Mouse (Mus musculus) frontal cortex, adult 2 months (tissue): ENCODE data around the gene Fgd3. TPM values are rescaled to one million over a fixed set of nuclear protein-coding genes. Genes with fewer than 3 reads are reported as not detected.
A peak's percentile ranks its signal among the peaks of the same experiment; 100 is the strongest.

Experiments used
- DNase-seq, 2 experiments: peaks; one replicate each; pipeline ENCODE4 v3.0.0; 2022; ENCODE audit warnings: low spot score in 1 of 2; ENCODE audit errors: extremely low spot score in 1 of 2
- polyA plus RNA-seq: library from polyadenylated mRNA; depleted of rRNA; stranded (reverse); fragments of >200 nt; gene quantifications from 2 replicates; pipeline ENCODE4 v1.2.3, GENCODE M21; 2012; rRNA removed

Gene Fgd3
- 10.5 and 10.9 TPM in 2 replicates for polyA plus RNA-seq

DNA sequence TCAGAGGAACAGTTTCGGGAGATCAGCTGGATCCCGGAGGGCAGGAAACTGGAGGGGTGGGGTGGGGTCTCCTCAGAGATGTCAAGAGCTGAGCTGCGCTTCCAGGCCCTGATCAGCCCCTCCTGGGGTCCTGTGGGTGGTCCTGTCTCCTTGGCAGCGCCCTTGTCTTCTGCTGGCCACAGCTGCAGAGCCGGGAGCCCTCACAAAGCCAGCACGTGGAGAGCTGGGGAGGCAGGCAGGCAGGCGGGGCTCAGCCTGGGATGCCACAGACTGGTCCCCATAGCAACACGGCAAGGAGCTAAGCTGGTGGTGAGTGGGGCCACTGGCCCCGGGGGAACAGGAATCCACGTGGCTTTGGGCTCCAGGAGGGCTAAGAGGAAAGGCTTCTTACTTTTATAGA lies at the start of gene Fgd3:
Gene Fgd3 (minus strand): TSS at position 272 of the 400 bp plus-strand sequence.
- peak in 1 of 2 experiments; percentile 62 for DNase-seq

DNA sequence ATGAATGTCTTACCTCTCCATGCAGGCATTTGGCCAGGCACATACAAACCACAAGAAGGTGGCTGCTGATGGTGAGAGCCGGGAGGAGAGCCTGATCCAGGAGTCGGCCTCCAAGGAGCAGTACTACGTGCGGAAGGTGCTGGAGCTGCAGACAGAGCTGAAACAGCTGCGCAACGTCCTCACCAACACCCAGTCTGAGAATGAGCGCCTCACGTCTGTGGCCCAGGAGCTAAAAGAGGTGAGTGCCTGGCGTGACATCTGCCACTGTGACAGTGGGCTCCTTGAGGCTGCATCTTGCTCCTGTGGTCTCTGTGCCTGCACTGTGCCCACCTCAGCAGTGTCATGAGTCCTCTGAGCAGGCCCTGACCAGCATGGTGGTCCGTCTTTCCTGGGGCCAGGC lies 49.3 kb upstream of the Fgd3 start:
- no peak for DNase-seq

DNA sequence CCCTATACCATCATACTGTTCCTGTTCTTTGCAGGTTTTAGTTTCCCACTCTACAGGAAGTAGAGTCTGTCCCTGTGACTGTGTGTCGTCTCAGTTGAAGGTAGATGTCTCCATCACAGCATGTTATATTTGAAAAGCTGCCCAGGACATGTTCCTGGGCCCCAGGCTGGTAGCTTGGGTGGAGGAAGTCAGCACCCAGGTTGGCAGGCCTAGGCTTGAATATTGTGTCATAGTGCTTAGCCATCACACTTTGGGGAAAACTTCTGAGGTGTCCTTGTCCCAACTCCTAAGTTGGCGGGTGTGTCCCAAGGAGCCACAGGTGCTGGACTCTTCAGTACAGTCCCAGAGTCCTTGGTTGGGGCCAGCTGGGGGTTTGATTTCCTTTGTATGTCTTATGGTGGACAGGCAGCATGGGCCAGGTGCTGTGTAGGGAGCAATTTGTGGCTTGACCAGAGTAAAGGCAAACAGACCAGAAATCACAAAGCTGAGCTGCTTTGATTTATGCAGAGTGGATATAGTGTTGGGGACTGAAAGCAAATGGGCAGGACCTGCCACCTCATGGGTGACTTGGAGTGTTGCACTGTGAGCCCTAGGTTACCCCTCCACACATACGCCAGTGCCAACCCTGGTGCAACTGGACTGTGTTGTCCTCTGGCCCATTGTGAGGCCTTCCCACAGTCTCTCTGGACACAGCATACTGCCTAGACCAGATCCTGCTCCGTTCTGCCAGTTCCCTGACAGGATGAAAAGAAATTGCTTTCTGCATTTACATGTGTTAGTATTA lies 47.7 kb upstream of the Fgd3 start:
- no peak for DNase-seq

DNA sequence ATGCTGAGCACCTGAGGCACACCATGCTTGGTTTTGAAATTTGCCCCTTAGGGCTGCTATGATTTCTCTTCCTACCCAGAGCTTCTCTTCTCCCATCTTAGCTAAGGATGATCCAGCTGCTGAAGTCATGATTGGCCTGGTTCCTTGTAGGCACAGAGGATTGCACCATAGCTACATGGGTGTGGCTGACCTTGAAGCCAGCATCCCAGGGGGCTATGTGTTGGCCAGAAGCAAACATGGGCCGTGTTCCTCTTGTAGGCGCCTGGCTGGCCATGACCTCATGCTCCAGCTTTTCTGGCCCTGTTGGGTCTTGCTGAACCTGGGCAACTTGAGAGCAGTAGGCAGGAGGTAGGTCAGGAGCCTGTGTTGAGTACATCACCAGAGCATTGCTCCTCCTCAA lies 44.6 kb upstream of the Fgd3 start:
- no peak for DNase-seq

DNA sequence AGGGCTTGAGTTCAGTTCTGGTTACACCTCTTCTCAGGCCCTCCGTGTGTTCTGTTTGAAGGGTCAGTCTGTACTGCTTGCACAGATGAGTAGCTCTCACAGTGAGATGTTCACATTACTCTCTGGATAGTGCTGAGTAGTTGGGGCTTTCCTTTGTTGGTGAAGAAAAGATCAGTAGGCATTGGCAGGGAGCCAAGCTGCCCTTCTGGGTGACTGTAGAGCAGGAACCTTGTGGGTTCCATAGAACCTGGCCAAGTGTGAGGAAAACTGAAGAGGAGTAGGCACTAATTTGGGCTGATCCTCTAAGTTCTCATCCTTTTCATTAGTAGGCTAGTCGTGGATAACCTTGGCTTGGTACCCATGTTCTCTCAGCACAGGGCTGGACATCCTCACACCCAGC lies 42.7 kb upstream of the Fgd3 start:
- peak in 1 of 2 experiments; percentile 30 for DNase-seq

DNA sequence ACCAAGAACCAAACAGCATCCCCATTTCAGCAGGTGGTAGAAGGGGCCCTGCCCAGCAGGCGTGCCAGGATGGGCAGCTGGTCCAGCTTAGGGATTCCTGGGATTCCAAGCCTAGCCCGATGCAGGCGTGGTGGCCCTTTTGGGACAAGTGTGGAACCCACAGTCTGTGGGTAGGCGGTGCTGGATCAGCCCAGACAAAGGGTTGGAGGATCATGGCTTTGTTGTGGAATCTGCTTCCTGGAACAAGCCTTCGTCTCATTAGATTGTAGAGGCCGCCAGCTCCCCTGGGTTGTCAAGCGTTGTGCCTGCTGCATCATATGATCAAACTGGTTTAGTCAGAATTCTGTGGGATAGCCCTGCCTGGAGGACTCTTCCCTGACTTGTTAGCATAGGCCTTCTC lies 42.3 kb upstream of the Fgd3 start:
- no peak for DNase-seq

DNA sequence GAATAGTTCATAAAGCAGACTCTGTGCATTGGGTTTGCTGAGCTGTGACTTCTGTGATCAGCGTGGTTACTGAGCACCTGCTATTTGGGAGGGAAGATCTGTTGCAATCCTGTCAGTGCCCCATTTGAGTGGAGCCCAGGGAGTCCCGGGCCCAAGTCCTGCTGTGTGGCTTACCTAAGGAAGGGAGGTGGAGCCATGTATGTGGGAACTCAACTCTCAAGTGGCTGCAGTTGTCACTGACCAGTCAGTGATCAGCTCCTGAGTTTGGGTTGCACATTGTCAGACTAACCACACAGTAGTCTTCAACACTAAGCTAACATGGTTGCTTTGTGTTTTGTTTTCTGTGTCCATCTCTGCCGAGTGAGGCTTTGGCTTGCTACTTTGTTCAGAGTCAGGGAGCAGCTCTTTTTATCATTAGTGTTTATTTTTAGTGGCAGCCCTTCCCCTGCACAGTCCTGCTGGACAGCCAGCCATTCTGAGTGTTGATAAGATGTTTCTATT lies 40.8 kb upstream of the Fgd3 start:
- DNase-seq, result no peak

DNA sequence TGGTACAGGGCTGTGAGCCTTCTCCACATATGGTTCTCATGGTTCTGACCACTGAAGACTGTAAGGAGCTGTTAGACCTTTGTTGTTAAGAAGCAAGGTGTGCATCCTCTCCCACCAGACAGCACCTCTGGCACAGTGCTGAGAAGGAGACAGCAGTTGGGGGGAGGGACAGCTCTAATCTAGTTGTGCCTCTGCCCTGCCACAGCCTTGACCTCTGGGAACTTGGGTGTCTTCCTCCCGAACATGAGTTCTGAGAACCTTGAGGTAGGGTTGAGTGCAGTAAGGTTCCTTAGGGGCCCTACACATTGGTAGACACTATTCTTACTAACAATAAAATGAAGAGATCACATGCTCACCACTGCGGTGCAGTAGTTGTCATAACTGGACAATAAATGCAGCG lies 38.1 kb upstream of the Fgd3 start:
- DNase-seq, result no peak

DNA sequence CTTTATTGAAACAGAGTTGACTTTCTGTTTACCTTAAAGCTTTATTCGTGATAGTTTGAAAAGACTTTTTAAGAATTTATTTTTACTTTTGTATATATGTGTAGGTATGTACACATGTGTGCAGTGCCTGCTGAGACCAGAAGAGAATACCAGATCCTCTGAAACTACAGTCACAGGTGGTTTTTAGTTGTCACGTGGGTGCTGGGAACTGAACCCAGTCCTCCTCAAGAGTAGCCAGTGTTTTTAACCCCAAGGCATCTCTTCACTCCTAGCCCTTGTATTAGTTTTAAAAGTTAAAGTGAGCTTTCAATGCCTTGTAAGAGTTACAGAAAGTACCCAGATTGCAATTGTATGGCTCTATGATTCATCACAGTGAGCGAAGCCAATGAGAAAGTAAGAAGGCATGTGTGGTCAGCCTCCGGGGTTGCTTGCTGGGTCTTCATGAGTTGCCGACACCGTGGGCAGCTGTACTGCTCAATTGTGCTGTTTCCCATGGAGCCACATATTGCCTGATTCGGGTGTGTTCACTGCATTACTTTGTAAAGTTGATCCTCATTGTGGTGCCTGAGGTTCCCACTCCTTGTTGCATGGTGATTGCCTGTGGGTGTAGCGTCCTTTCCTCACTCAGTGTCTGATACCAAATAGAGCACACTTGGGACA lies 37.4 kb upstream of the Fgd3 start:
- DNase-seq, result no peak

DNA sequence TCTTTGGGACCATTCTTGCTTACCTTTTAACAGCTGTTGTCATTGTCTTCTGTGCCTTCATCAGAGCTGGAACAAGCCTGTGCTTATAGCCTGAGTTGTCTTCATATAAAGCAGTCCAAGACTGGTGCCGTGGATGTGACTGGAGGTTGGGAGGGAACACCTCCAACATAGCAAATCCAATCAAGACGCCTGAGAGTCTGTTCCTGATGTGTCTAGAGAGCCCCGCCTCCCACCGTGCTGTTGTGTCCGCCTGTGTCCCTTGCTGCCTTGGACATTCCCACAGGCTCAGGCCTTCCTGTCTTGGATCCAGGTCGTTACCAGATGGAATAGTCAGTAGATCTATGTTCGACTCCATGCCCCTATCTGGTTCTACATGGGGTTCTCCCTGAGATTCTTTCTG lies 36.0 kb upstream of the Fgd3 start:
- no peak for DNase-seq

DNA sequence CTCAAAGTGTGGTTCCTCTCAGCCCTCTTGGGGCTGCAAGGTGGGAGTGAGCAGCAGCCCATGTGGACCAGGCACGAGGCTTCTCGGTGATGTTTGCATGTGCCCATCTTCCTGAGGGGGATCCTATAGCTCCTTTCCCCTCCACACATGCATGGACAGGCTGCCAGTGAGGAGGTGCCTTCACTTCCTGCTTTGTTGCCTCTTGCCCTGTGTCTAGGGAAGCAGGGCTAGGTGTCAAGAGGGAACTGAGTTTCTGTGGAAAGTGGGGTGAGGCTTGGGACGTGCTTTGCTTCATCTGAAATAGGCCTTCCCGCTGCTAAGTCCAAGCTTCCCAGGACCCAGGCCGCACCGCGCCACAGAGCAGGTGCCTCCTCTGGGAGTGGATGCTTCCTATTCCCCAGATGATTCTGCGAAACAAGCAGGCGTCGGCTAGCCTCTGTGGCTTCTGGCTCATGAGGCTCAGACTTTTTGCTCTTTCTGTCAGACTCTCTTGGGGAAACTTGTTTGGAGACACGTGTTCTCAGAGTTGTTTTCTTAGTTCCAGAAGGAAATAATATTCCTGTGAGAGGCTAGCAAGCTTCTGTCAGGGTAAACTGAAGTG lies 35.5 kb upstream of the Fgd3 start:
- DNase-seq, result no peak

DNA sequence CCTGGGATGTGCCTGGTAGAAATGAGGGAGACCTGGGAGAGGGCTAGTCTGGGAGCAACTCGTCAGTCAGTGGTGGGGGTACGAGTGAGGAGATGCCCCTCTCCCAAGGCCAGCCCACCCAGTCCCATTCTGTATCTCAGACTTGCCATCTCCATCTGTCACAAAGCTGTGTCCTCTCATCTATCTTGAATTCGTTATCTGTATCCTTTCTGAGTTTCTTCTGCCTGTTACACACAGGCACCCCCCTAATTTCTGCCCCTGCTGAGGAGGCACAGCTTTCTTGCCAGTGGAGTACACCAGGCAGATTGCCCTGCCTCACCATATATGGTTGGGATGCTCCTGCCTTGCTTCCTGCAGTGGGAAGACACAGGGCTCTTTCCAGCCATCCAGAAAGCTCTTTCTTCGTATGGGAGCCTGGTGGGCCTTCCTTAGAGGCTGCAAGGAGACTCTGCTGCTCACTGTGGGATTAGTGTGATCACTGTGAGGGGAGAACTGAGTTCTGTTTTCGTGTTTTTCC lies 33.9 kb upstream of the Fgd3 start:
- DNase-seq, result peak in 1 of 2 experiments; percentile 67

DNA sequence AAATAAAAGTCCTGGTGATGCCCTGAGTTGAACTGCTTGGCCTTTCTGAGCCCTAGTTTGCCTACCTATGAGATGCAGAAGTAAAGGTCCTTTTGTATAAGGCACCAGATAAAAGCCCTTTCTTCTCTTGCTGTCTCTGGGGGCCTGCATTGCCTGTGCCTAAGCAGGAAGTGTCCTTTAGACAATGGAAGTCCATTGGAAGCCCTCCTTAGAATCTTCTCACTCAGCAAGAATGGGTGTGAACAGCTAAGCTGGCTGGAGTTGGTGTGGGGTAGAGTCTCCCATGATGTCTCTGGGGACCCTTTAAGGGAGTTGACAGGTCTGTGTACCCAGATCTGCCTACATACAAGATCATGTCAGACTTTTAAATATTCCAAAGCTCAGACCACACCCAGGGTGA lies 33.3 kb upstream of the Fgd3 start:
- DNase-seq, result no peak

DNA sequence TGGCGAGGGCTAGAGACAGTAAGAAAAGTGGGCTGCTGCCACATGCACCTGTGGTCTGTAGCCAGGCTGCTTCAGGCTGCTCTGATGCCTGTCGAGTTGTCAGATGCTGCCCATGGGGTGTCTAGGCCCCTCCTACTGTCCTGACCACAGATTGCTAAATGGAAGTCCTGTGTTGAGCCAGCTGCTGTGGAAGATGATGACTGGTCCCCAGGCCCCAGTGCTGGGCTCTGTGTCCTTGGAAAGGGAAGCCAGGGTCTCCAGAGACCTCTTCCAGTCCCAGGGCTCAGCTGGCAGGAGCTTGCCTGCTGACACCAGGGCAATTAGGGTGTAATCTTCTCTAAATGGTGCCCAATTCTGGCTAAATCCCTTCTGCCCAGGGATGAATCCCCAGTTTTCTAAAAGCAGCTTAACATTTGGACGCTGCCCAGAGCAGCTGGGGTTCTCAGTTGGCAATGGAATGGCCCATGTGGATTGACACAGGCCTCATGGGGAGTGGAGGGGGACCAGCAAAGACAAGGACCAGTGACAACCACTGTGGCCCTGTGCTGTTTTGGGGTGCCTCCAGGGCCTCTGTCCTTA lies 32.6 kb upstream of the Fgd3 start:
- DNase-seq, result no peak

DNA sequence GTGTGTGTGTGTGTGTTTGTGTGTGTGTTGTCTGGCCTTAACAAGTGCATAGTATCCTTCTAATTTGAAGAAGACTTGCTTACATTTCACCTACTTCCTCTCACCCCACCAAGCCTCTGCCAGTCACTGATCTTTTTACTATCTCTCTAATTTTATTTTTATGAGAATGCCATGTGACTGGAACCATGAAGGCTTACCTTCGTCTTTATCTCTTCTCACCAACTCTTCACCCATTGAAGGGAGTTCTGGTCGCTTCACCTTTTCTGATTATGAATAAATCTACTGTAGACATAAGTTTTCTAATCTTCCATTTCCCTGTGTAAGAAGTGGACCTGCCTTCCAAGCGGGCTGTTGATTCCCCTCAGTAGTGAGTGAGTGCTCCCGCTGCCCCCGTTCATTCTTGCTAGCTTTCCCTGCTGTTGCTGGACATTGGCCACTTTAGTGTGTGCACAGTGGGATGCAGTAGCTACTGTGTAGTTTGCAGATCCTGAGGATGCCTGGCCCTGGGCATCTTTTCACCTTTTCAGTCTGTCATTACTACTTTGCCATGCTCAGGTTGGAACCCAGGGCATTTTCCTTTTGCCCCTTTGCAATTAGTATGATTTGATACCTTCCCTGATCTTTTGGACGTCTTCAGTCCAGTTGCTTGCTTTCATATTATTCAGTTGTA lies 29.9 kb upstream of the Fgd3 start:
- DNase-seq, result no peak

DNA sequence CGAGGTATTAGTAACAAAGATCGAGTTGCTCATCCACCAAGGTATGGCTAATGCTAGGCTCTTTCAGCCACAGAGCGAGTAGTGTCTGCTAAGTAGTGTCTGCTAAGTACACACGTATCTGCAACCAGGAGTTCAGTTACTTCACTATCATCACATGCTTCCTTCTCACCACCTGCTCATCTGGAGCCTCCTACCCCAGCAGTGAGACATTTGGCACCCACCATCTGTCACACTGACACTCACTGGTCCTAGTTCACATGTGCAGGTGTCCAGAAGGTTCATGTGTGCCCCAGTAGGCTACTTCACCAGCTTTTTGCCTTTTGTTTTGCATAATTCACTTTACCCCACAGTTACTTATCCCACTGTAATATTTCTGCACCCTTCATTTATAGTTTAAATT lies 29.2 kb upstream of the Fgd3 start:
- DNase-seq, result no peak

DNA sequence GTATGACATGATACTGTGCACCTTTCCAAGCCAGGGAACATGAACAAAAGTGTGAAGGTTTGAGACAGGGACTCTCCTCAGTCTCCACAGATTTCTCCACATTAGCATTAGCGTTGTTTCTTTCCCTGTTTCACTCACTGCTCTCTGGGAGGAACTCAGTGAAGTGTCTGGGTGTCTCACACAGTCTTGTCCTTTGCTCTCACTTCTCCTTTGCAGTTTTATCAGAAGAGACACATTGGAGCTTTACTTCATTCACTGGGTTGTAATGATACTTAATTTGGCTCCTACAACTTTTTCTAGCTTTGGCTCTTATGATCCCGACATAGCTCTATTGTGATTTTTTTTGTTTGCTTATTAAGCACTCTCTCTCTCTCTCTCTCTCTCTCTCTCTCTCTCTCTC lies 28.4 kb upstream of the Fgd3 start:
- no peak for DNase-seq

DNA sequence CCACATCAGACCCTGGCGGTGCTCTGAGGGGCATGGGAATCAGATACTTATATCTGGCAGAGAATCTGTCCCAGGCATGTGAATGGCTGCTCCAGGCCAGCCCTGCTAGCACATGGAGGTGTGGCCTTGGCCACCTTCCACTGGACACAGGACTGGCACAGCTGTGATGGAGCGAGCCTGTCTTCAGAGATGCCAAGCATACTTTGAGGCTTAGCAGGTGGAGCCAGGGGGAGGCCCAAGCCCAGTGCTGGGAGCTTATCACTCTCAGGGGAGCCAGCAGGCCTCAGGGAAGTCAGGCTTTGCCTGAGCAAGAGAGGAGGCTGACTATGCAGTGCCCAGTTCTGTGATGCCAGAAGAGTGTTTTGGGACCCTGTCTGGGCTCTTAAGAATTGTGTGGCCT lies 25.4 kb upstream of the Fgd3 start:
- DNase-seq, result no peak

DNA sequence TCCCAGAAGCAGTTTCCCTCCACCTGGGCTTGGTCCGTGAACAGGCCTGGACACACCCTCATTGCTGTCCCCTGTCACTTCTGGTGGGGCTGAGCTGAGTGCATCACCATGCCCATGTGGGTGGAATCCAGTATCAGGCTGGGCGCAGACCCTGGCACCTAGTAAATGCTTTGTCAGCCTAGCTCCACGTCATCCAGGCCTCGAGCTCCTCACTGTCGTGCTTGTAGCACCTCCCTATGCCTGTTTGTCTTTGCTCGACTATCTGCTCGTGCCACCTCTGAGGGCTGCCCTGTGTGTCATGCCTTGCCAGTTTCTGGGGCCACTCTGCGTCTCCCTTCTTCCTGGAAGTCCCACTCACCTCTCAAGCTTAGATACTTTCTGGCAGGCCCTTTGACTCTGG lies 24.5 kb upstream of the Fgd3 start:
- no peak for DNase-seq

DNA sequence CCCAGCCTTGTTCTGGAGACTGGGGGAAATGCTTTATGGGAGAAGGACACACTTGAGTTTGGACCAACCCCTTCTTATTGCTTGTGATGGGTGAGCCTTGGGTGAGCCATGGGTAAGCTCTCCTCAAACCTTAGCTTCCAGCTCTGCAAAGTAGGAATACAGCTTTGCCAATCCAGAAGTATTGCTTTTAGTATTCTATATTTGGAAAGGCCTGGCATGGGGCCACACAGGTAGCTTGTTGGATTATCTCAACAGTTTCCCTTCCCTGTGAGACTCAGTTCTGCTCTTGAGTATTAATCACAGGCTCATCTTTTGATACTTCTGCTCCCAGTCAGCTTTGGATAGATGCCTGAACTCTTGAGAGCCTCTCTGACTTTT lies 22.6 kb upstream of the Fgd3 start:
- no peak for DNase-seq
